Mouse (Mus musculus) right cerebral cortex, postnatal 14 days (tissue): ENCODE results near the gene Grin2c.

ENCODE experiments used
- DNase-seq: peaks from one replicate; pipeline ENCODE4 v3.0.0; 2022

Grin2c gene

GRCm38 (mm10) chr11:115282723-115283485 lies 15.9 kb upstream of the Grin2c start:
- no peak for DNase-seq

GRCm38 (mm10) chr11:115282295-115282694 lies 15.3 kb upstream of the Grin2c start:
- no peak for DNase-seq

- no peak for DNase-seq
These were observed 12.7 kb upstream of the Grin2c start for GRCm38 (mm10) chr11:115279726-115280125.

GRCm38 (mm10) chr11:115278176-115278575 lies 11.1 kb upstream of the Grin2c start:
- no peak for DNase-seq

GRCm38 (mm10) chr11:115277604-115277975 lies 10.5 kb upstream of the Grin2c start:
- DNase-seq, result no peak

- peak; percentile 96 for DNase-seq
These were observed 9.9 kb upstream of the Grin2c start, which contains the start of gene Fdxr for GRCm38 (mm10) chr11:115276780-115277603. Fdxr (minus strand) TSS chr11:115277050.

GRCm38 (mm10) chr11:115275954-115276353 lies 8.9 kb upstream of the Grin2c start:
- DNase-seq, result no peak

GRCm38 (mm10) chr11:115275509-115275908 lies 8.5 kb upstream of the Grin2c start:
- no peak for DNase-seq

GRCm38 (mm10) chr11:115274771-115275170 lies 7.7 kb upstream of the Grin2c start:
- no peak for DNase-seq

GRCm38 (mm10) chr11:115274178-115274577 lies 7.1 kb upstream of the Grin2c start:
- no peak for DNase-seq

GRCm38 (mm10) chr11:115273735-115274134 lies 6.7 kb upstream of the Grin2c start:
- no peak for DNase-seq

GRCm38 (mm10) chr11:115272894-115273498 lies 6.0 kb upstream of the Grin2c start:
- no peak for DNase-seq

- no peak for DNase-seq
These were observed 4.4 kb upstream of the Grin2c start for GRCm38 (mm10) chr11:115271481-115271880.

- no peak for DNase-seq
These were observed 4.0 kb upstream of the Grin2c start for GRCm38 (mm10) chr11:115271052-115271451.

GRCm38 (mm10) chr11:115270148-115270861 lies 3.3 kb upstream of the Grin2c start:
- DNase-seq, result peak; percentile 73

GRCm38 (mm10) chr11:115269330-115270066 lies 2.5 kb upstream of the Grin2c start:
- DNase-seq, result no peak

- no peak for DNase-seq
These were observed 915 bp upstream of the Grin2c start for GRCm38 (mm10) chr11:115267958-115268357.

GRCm38 (mm10) chr11:115266400-115266778 lies 654 bp downstream of the Grin2c start:
- no peak for DNase-seq

- DNase-seq, result no peak
These were observed 1.2 kb downstream of the Grin2c start for GRCm38 (mm10) chr11:115265771-115266399.

- DNase-seq, result no peak
These were observed 2.0 kb downstream of the Grin2c start for GRCm38 (mm10) chr11:115264862-115265668.
